Mouse (Mus musculus) erythroid progenitor cell, adult 5-6 weeks (primary cell): ENCODE results near the gene Bmpr2. TPM values are rescaled to one million over a fixed set of nuclear protein-coding genes. Genes with fewer than 3 reads are reported as not detected.

Experiments
- ATAC-seq: replicated peaks from 2 replicates; pipeline ENCODE4 v1.8.0; 2016; ENCODE audit warnings: moderate number of reproducible peaks, mild to moderate bottlenecking, moderate TSS enrichment, inconsistent platforms; ENCODE audit not compliant: poor library complexity, low FRiP score, severe bottlenecking
- total RNA-seq, 2 experiments: library from RNA; stranded (forward) in 1 of 2; stranded (reverse) in 1 of 2; fragments of 150-400 nt in 1 of 2; fragments of 186-747, 209-891 nt in 1 of 2; gene quantifications; 2 replicates each; pipeline versions ENCODE4 v1.2.3 to v1.2.4; 2015 to 2017; ENCODE audit warnings: low replicate concordance in 2 of 2

Bmpr2 gene
- total RNA-seq, 2 experiments from 2014 or later, result 1.2 to 10.1 TPM

- ATAC-seq, result no peak
These were observed 160.0 kb downstream of the Bmpr2 start for GRCm38 (mm10) chr1:59923201-59923600.

DNA sequence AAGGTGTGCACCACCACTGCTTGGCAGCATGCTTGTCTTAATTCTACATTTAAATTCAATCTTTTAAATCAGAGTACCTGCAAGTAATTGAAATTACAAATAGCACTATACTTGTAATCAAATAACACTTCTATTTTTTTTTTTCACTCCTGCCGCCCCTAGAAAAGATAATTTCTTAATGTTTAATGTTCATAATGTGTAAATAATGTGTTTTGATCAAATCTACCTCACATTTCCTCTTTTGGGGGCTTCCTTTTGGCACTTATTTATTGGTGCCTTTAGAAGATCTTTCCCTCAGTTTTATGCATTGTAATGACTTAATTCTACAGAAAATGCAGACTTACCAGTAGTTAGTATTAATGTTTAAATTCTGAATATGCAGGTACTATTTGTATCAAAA, 160.5 kb downstream of the Bmpr2 start:
- ATAC-seq, result no peak

GRCm38 (mm10) chr1:59924411-59924810, 161.2 kb downstream of the Bmpr2 start:
- ATAC-seq, result no peak

- no peak for ATAC-seq
These were observed 162.9 kb downstream of the Bmpr2 start for GRCm38 (mm10) chr1:59926021-59926672.

DNA sequence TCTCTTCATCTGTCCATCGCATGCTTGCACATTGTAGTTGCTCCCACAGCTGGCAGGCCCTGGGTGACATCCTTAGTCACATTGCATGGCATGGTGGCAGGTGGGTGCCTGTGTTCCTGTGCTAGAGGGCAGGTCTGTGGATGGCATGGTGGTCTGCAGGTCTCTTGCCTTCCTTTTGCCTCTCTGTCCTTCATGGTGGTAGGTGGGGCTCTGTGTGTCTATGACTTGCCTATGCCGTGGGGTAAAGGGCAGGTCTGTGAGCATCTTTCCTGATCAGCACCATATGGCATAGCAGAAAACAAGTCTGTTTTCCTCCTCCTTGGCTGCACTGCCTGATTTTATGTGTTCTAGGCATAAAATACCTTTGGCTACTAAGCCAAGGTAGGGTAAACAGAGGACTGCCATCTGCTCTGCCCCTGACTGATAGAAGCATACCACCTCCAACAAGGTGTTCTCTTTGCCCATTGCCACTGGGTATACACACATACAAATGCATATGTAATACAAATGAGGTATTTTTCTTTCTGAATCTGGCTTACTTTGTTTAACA, 164.0 kb downstream of the Bmpr2 start:
- ATAC-seq, result no peak

Other genes starting within 250 kb of the Bmpr2 start
- not detected in 2 replicates for gene Gm973, start 247.1 kb upstream of the Bmpr2 start, total RNA-seq (2015; ENCODE audit: low replicate concordance)
- 1.9 TPM in 1 of 2 replicates, not detected in the other for gene Gm973, start 247.1 kb upstream of the Bmpr2 start, total RNA-seq (2017; ENCODE audit: low replicate concordance)
- gene Sumo1, start 92.6 kb upstream of the Bmpr2 start, total RNA-seq (2015; ENCODE audit: low replicate concordance), result 66.7 and 98.7 TPM in 2 replicates
- gene Sumo1, start 92.6 kb upstream of the Bmpr2 start, total RNA-seq (2017; ENCODE audit: low replicate concordance), result 35.9 and 56.7 TPM in 2 replicates
- gene Nop58, start 78.4 kb upstream of the Bmpr2 start, total RNA-seq (2015; ENCODE audit: low replicate concordance), result 13.7 and 46.5 TPM in 2 replicates
- gene Nop58, start 78.4 kb upstream of the Bmpr2 start, total RNA-seq (2017; ENCODE audit: low replicate concordance), result 113 and 249 TPM in 2 replicates
- gene Fam117b, start 149.6 kb downstream of the Bmpr2 start, total RNA-seq (2015; ENCODE audit: low replicate concordance), result 5.9 and 6.8 TPM in 2 replicates
- 3.4 and 5.9 TPM in 2 replicates for gene Fam117b, start 149.6 kb downstream of the Bmpr2 start, total RNA-seq (2017; ENCODE audit: low replicate concordance)